Mouse (Mus musculus) liver (tissue): Measurements from ENCODE around the gene Gm49387.

Experiments used
- DNase-seq: peaks from one replicate; pipeline ENCODE4 v3.0.0-alpha.2; 2020; ENCODE audit warnings: mixed read lengths

The Gm49387 gene

DNA sequence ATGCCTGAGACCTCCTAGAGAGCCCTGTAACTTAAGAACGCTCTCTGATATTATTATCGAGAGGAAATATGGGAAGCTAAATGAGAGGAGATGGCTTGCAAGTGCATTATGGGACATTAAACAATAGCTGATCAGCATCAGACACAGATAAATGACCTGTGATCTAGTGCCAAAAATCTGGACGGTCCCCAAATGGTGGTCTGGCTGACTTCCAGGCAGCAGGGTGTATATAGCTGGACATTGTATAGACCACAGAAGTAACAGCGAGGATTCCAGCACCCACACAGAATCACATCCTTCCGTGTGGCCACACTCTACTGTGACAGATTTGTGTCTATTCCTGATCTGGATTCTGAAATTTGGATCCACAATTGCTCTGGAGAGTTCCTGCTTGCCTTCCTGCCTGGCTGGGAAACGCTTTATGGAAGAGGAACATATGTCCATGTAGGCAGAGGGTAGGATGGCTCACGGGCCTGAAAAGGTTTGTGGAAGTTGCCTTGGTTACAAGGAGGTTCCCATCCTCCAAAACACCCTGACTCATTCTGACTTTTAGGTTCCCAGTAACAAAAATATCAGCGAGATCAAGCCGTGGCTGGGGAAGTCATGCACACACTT lies 68.0 kb downstream of the Gm49387 start:
- DNase-seq, result no peak

DNA sequence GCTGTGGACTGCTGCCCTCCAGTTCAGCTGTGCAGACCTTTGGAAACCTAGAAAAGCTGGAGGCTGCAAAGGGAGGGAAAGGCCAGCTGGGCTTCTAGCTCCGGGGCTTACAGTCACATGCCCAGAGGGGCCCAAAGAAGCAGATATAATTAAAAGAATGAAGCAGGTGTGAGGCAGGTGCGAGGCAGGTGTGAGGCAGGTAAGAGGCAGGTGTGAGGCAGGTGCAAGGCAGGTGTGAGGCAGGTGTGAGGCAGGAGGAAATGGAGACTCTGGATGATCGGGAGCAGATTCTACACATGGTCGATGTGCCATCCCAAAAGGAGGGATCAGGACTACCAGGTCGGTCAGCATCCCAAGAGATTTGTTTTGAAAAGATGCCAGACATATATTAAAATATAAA lies 69.3 kb downstream of the Gm49387 start:
- DNase-seq, result no peak

DNA sequence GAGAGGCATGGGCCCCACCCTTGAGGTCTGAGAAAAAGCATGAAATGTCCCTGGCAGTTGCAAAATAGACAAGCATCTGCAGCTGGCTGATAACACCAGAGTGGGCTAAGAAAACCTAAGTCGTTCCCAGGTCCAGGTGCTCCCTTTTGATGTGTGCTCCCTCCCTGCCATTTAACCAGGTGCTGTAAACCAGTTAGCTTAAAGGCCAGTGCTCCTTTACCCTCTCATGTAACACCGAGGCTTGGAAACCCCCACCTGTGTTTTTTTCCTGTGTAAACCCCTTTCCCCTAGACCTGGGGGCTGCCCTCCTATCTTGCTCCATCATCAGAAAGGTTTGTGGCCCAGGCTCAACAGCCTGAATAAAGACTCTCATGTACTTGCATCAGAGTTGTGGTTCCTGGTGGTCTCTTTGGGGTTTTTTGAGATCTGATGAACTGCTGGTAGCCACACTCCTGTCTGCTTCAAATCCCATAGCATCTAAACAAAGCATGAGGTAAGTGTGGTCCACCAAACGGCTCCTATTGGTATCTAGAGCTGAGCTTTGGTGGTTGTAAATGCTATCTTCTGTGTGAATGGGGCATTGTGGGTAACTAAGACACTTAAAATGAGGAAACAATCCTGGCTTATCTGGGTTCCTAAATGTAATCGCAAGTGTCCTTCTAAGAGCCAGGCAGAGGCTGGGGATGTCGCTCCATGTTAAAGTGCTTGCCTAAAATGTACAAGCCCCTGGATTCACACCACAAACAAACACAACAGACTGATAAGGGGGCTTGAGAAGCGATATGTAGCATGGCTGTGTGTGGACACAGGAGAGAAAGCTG lies 70.3 kb downstream of the Gm49387 start:
- DNase-seq, result peak; percentile 56

DNA sequence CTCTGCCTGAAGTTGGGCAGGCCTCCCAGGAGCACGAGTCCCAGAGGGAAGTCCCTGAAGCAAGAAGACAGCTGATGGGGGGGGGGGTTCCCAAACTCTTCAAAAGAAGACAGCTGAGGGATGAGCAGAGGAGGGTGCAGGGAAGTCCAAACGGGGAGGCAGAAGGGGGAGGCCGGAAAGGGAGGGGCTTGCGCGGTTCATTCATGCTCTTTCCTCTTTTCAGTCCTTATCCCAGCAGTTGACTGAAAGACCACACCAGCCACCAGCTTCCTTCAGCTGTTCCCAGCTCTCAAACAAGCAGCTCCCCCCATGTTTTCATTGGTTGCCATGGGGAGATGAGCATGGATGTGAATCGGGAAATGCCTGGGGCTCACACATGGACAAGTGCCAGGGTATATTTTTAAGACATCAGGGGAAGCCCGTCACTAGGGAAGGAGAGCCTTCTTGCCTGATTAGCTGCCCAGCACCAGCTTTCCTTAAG lies 71.5 kb downstream of the Gm49387 start:
- DNase-seq, result peak; percentile 36

DNA sequence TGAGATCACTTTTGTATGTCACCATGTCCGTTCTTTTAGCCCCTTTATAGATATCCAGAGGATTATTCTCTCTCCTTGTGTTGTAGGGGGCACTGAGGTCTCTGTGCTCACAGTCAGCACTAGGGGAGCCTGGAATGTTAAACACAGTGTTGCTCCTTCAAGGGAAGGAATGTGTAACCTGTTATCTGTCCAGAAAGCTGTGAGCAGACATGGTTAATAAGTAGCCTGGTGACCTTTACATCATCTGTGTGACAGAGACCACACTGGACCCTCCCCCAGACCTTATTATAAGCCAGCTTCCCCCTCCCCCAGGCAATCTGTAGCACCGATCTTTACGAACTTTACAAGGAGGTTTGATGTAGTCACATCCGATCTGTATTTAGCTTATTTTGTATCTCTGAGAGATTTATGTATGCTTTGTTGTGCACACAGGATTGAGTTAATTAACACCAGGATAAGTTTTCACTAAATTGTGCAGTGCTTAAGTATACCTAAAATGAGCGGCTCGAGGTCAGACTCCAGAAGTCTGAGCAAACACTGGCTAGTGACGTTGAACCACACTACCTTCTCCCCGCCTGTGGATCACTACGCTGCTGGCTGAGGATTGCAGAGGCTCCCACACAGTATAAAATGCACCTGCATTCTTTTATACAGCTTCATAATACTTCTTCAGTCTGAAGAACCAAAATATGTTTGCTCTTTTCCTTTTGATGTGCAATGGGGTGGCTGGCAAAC lies 75.0 kb downstream of the Gm49387 start:
- DNase-seq, result no peak

- peak; percentile 11 for DNase-seq
Measured at GRCm38 (mm10) chr14:31564452-31565179, 76.1 kb downstream of the Gm49387 start.

DNA sequence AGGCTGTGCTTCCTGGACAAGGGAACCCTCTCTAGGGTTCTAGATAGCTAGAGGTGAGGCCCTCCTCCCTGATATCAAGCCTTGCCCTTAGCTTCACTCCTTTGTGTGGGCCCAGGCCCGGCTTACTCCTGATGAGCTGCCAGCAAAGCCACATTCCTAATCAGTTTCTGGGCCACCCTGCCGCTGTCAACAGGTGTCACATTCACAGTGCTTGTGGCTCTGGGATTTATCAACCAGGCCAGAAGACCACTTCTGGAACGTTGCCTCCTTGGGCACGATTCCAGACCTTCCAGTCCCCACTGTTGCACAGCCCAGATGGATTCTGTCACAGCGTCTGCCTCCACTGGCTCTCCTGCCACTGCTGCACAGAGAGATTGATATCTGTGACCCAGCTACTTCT lies 79.8 kb downstream of the Gm49387 start:
- DNase-seq, result no peak

- DNase-seq, result no peak
Measured at GRCm38 (mm10) chr14:31559216-31559615, 81.5 kb downstream of the Gm49387 start.

GRCm38 (mm10) chr14:31557784-31558183 lies 82.9 kb downstream of the Gm49387 start:
- DNase-seq, result no peak

GRCm38 (mm10) chr14:31557273-31557672 lies 83.4 kb downstream of the Gm49387 start:
- DNase-seq, result no peak

GRCm38 (mm10) chr14:31556526-31557260 lies 84.0 kb downstream of the Gm49387 start:
- no peak for DNase-seq

GRCm38 (mm10) chr14:31555963-31556434 lies 84.7 kb downstream of the Gm49387 start:
- DNase-seq, result no peak

- DNase-seq, result no peak
Measured at GRCm38 (mm10) chr14:31555021-31555420, 85.7 kb downstream of the Gm49387 start.

DNA sequence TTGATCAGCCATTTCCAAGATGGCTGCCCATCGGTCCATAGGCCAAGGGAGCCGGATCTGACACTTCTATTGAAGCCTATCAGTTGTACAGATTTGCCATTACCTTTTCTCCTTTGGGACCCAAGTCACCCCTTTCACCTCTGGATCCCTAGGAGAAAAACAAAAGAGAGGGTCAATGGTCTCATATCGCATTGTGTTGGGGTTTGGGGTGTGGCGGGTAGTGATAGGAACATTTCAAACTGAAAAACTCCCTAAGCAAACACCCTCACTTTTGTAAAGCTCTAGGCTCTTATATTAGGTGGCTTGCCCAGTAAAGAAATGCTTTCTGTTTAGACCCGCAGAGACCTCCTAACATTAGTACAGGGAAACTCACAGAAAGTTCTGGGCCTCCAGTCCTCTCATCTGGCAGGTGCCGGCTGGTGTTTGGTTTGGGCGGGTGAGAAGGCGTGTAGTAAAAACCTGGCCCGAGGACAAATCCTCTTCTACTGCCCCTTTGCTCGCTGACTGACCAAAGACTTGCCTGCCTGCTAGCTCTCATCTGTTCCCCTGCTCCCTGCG lies 96.7 kb downstream of the Gm49387 start:
- DNase-seq, result no peak

DNA sequence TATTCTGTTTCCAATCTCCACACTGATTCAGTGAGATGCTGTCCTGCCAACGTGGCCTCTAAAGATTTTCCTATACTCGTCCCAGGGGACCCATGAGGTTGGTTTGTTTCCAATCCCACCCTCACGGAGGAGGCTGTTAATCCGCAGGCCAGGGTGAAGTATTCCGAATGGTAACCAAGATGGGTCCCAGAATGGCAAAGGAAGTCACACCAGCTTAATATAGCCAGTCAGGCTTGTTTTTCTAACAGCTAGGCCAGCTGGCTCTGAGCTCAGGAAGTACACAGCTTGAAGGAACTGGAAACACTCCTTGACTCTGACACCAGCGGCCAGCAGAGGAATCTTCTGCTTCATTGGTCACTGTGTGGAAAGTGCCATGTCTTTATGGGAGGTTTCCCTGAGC lies 103.4 kb downstream of the Gm49387 start:
- no peak for DNase-seq

DNA sequence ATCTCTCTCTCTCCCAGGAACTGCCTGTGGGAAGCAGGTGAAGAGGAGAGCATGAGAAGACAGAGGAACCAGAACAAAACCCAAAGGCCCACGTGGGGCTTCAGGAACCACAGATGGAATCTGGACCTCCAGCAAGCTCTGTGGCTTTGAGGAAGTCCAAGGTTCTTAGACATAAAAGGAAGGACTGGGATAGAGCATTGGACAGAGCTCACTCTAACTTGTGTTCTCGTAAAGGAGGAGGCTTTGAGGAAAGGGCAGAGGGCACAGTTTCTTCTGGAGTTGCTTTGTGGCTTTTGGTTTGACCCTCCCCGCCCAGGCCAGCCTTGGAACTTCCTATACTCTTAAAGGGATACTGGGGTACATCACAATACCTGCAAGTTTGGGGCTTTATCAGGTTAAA lies 108.0 kb downstream of the Gm49387 start:
- no peak for DNase-seq

- peak; percentile 26 for DNase-seq
Measured at GRCm38 (mm10) chr14:31531506-31532148, 109.1 kb downstream of the Gm49387 start.

DNA sequence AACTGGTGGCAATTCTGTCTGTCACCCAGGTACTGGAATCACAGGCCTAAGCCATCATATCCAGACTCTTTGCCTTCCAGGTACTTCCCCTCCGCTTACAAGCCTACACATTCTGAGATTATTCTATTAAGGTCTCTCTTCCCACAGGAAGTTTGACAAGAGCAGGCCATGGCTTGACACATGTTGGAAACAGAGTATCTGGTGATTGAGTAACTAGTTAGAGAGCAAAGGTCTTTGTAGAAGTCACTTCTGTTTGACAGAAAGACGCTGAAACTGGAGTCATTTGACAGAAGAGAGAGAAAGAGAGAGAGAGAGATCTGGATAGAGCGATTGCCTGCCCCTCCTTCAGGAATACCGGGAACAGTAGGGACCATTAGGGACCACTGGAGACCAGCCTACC lies 109.8 kb downstream of the Gm49387 start:
- DNase-seq, result no peak

DNA sequence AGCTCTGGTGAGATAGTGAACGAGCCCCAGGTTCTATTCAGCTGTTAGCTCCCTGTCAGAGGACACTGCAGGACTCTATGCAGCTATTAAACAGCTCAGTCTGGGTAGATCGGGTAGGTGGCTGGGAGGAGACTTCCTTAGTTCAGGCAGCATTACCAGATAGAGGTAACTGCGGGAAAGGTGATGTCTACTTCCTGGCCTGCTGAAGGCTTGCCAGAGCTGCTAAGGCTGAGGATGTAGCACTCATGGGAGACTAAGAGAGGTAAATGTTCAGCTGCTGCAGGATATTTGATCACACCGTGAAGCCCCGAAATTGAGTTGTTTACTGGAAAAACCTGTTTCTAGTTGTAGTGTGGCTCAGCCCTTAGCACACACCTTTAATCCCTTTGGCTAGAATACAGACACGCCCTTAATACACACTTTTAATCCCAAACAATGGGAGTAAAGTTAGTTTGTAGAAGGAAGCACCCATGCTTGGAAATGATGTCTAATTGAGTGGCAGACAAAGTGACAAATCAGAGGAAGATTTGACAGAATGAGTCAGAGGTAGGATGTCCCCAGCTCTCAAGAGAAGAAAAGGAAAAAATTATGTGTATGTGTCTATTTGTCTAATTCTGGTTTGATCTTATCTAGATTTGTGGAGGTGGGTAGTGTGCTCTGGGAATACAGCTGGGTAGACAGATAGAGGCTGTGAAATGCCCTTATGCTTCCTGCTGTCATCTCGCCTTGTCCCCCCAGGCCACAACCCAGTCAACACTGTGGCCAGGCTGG lies 115.5 kb downstream of the Gm49387 start:
- no peak for DNase-seq

DNA sequence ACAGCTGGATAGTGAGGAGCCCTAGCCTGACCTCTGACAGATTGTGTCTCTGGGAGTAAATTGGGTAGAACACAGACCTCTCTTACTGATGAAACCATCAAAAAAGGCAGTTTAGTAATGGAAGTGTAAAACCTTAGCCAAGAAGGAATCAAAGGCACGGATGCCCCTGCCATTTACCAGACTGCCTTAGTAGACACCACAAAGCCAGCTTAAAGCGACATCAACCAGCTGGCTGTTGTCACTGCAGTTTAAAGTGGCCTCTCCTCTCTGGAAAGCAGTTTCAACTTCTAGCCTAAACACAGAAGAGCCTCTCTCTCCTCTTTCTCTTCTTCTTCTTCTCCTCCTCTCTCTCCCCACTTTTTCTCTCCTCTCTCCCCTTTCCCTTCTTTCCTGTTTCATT lies 119.4 kb downstream of the Gm49387 start:
- no peak for DNase-seq
